ENCODE assay signal across 13 mouse cellular contexts in genomic region chr1:90962994-90963393, GRCm38 (mm10). TPM values are rescaled to one million over a fixed set of nuclear protein-coding genes. Genes with fewer than 3 reads are reported as not detected.
DNase-seq lines count a peak whose midpoint lies in the region; ATAC-seq and TF ChIP-seq lines count a peak whose summit lies in the region.
"Had no signal": no experiment of that assay in that cellular context is flagged by ENCODE, and none has a peak within 500 bp of the region (broad histone marks: within the 10 kb centered on the region; RNA-seq: fewer than 3 reads in every experiment).

No protein-coding gene starts in this region.

- H3K27me3 ChIP-seq in limb, embryonic 14.5 days (ENCODE audit: control insufficient read depth, insufficient read depth, low read length) = no peaks in the 10 kb centered on the region
- H3K27me3 ChIP-seq in limb, embryonic 10.5 days (ENCODE audit: low read depth, poor library complexity, severe bottlenecking) = peaks cover 29% of the 10 kb centered on the region; the same call in 1 of the 2 replicates
- H3K27me3 ChIP-seq in embryonic facial prominence, embryonic 10.5 days (replicated peaks; ENCODE audit: low read depth, poor library complexity, severe bottlenecking) = peaks cover 26% of the 10 kb centered on the region
- H3K27me3 ChIP-seq in hindbrain, postnatal 0 days (ENCODE audit: insufficient read depth, low read length) = no peaks in the 10 kb centered on the region; the same call in 1 of the 2 replicates
- H3K27me3 ChIP-seq in lung, postnatal 0 days (replicated peaks; ENCODE audit: insufficient read depth, low read length) = no peaks in the 10 kb centered on the region
- H3K27me3 ChIP-seq: liver, embryonic 13.5 days; neural tube, embryonic 12.5 days had no signal

- H3K4me1 ChIP-seq in limb, embryonic 14.5 days (ENCODE audit: control insufficient read depth, insufficient read depth, low read length) = no peaks in the 10 kb centered on the region; the same call in 1 of the 2 replicates
- H3K4me1 ChIP-seq in limb, embryonic 10.5 days = 0 out of 2 replicates have a peak, but pooled peaks cover 4% of the 10 kb centered on the region
- peaks cover 20% of the 10 kb centered on the region for H3K4me1 ChIP-seq in embryonic facial prominence, embryonic 10.5 days
- peaks cover 3% of the 10 kb centered on the region for H3K4me1 ChIP-seq in hindbrain, postnatal 0 days (ENCODE audit: insufficient read depth, low read length)
- H3K4me1 ChIP-seq in lung, postnatal 0 days (ENCODE audit: insufficient read depth, low read depth, low read length) = peaks cover 5% of the 10 kb centered on the region; the same call in 1 of the 2 replicates

- 12% methylated on average over 3 of the region's 3 CpGs for WGBS in limb, embryonic 14.5 days
- 41% methylated on average over 3 of the region's 3 CpGs for WGBS in limb, embryonic 10.5 days
- WGBS in embryonic facial prominence, embryonic 10.5 days = 31% methylated on average over 3 of the region's 3 CpGs
- WGBS in hindbrain, postnatal 0 days = 15% methylated on average over 3 of the region's 3 CpGs
- WGBS in lung, postnatal 0 days = 4% methylated on average over 3 of the region's 3 CpGs

- no peaks in the 10 kb centered on the region for H3K36me3 ChIP-seq in limb, embryonic 14.5 days (ENCODE audit: control insufficient read depth, insufficient read depth, low read length)
- no peaks in the 10 kb centered on the region for H3K36me3 ChIP-seq in limb, embryonic 10.5 days
- no peaks in the 10 kb centered on the region for H3K36me3 ChIP-seq in embryonic facial prominence, embryonic 10.5 days (replicated peaks)
- no peaks in the 10 kb centered on the region for H3K36me3 ChIP-seq in hindbrain, postnatal 0 days (ENCODE audit: insufficient read depth, low read length)
- no peaks in the 10 kb centered on the region for H3K36me3 ChIP-seq in lung, postnatal 0 days (ENCODE audit: insufficient read depth, low read length)
- H3K36me3 ChIP-seq: liver, embryonic 13.5 days; neural tube, embryonic 12.5 days had no signal

- no peak overlapping the region for H3K27ac ChIP-seq in limb, embryonic 14.5 days (replicated peaks; ENCODE audit: low read depth, low read length)
- no peak overlapping the region for H3K27ac ChIP-seq in limb, embryonic 10.5 days
- no peak overlapping the region for H3K27ac ChIP-seq in embryonic facial prominence, embryonic 10.5 days (replicated peaks)
- H3K27ac ChIP-seq in hindbrain, postnatal 0 days = no peak overlapping the region
- H3K27ac ChIP-seq in lung, postnatal 0 days (ENCODE audit: low read length) = no peak overlapping the region
- H3K27ac ChIP-seq: liver, embryonic 13.5 days; neural tube, embryonic 12.5 days had no signal

- TF ChIP-seq EP300 in lung, postnatal 0 days (IDR thresholded peaks at IDR 0.05) = no peak

- no peak for ATAC-seq in limb, embryonic 14.5 days (ENCODE audit: low FRiP score, low read depth)
- peak; percentile 60; the same call in 1 of the 2 replicates for ATAC-seq in hindbrain, postnatal 0 days
- ATAC-seq in lung, postnatal 0 days = peak; percentile 80

- no peak overlapping the region for H3K4me3 ChIP-seq in limb, embryonic 14.5 days (replicated peaks; ENCODE audit: low read length)
- no peak overlapping the region for H3K4me3 ChIP-seq in limb, embryonic 10.5 days
- no peak overlapping the region for H3K4me3 ChIP-seq in embryonic facial prominence, embryonic 10.5 days
- H3K4me3 ChIP-seq in hindbrain, postnatal 0 days (ENCODE audit: low read length) = no peak overlapping the region
- no peak overlapping the region for H3K4me3 ChIP-seq in lung, postnatal 0 days (ENCODE audit: low read depth, low read length)
- H3K4me3 ChIP-seq: layer of hippocampus, adult 2 months; liver, embryonic 13.5 days; neural tube, embryonic 12.5 days had no signal

- DNase-seq in limb, embryonic 14.5 days (ENCODE audit: low spot score) = peak; percentile 47
- no peak for DNase-seq in limb, embryonic 10.5 days (ENCODE audit: low spot score)
- DNase-seq in embryonic facial prominence, embryonic 10.5 days (ENCODE audit: low spot score) = peak; percentile 35
- DNase-seq in hindbrain, postnatal 0 days (ENCODE audit: low spot score) = no peak
- DNase-seq in lung, postnatal 0 days (ENCODE audit: low spot score) = peak; percentile 76
- DNase-seq in B cell, adult 2 months = no peak
- no peak for DNase-seq in spleen, adult 18-20 months
- DNase-seq: gastrocnemius, postnatal 25 days; liver, embryonic 13.5 days had no signal

- no peak overlapping the region for H3K4me2 ChIP-seq in limb, embryonic 14.5 days (replicated peaks; ENCODE audit: low read depth, low read length, severe bottlenecking)
- no peak overlapping the region for H3K4me2 ChIP-seq in hindbrain, postnatal 0 days (ENCODE audit: low read depth, low read length)
- no peak overlapping the region for H3K4me2 ChIP-seq in lung, postnatal 0 days (replicated peaks; ENCODE audit: low read depth, low read length)
- H3K4me2 ChIP-seq: liver, embryonic 13.5 days; neural tube, embryonic 12.5 days had no signal

- H3K9me3 ChIP-seq in limb, embryonic 14.5 days (ENCODE audit: control insufficient read depth, low read length) = no peaks in the 10 kb centered on the region
- H3K9me3 ChIP-seq in limb, embryonic 10.5 days (replicated peaks) = no peaks in the 10 kb centered on the region
- no peaks in the 10 kb centered on the region for H3K9me3 ChIP-seq in embryonic facial prominence, embryonic 10.5 days
- no peaks in the 10 kb centered on the region for H3K9me3 ChIP-seq in hindbrain, postnatal 0 days (ENCODE audit: low read length)
- no peaks in the 10 kb centered on the region for H3K9me3 ChIP-seq in lung, postnatal 0 days (ENCODE audit: low read length)
- H3K9me3 ChIP-seq: liver, embryonic 13.5 days; neural tube, embryonic 12.5 days had no signal

- TF ChIP-seq POLR2A in limb, embryonic 14.5 days (IDR thresholded peaks at IDR 0.05; ENCODE audit: borderline replicate concordance, extremely low read depth, insufficient read depth, insufficient read length) = no peak

- no peak for TF ChIP-seq CTCF in hindbrain, postnatal 0 days (IDR thresholded peaks at IDR 0.05; ENCODE audit: low read depth)
- TF ChIP-seq CTCF in lung, postnatal 0 days (IDR thresholded peaks at IDR 0.05) = no peak

- no peak overlapping the region for H3K9ac ChIP-seq in limb, embryonic 14.5 days (ENCODE audit: low read depth, low read length, severe bottlenecking)
- no peak overlapping the region for H3K9ac ChIP-seq in hindbrain, postnatal 0 days (replicated peaks; ENCODE audit: low read length)
- no peak overlapping the region for H3K9ac ChIP-seq in lung, postnatal 0 days (replicated peaks; ENCODE audit: low read depth)
- H3K9ac ChIP-seq: liver, embryonic 13.5 days; neural tube, embryonic 12.5 days had no signal

RNA-seq across cellular contexts. Expression of gene Rab17, which starts 6.5 kb away (rescaled TPM):
- 0.76 and 0.78 TPM in 2 replicates for polyA plus RNA-seq in limb, embryonic 14.5 days (2012; rRNA removed)
- 1.0 and 1.6 TPM in 2 replicates for polyA plus RNA-seq in limb, embryonic 14.5 days (2014; fragmentation: Nextera tagmentation; extraction: Ambion mirVana)
- 0.34 and 0.69 TPM in 2 replicates for polyA plus RNA-seq in limb, embryonic 10.5 days (2016; fragmentation: Nextera tagmentation; extraction: Ambion mirVana)
- 0.39 and 0.44 TPM in 2 replicates for polyA plus RNA-seq in embryonic facial prominence, embryonic 10.5 days (2016; fragmentation: Nextera tagmentation; extraction: Ambion mirVana)
- not detected in 2 replicates for total RNA-seq in hindbrain, postnatal 0 days (2014; rRNA removed)
- polyA plus RNA-seq in hindbrain, postnatal 0 days (2015; fragmentation: Nextera tagmentation; extraction: Ambion mirVana) = 0.19 TPM in 1 of 2 replicates, not detected in the other
- polyA plus RNA-seq in lung, postnatal 0 days (2015; fragmentation: Nextera tagmentation; extraction: Ambion mirVana) = 1.6 and 2.0 TPM in 2 replicates
- total RNA-seq: gastrocnemius, postnatal 25 days; layer of hippocampus, adult 2 months had no signal
- polyA plus RNA-seq: neural tube, embryonic 12.5 days had no signal

RNA-seq across cellular contexts. Expression of gene Prlh, which starts 10.1 kb away (rescaled TPM):
- polyA plus RNA-seq in limb, embryonic 14.5 days (2012; rRNA removed) = not detected in 2 replicates
- not detected in 2 replicates for polyA plus RNA-seq in limb, embryonic 14.5 days (2014; fragmentation: Nextera tagmentation; extraction: Ambion mirVana)
- not detected in 2 replicates for polyA plus RNA-seq in limb, embryonic 10.5 days (2016; fragmentation: Nextera tagmentation; extraction: Ambion mirVana)
- not detected in 2 replicates for polyA plus RNA-seq in embryonic facial prominence, embryonic 10.5 days (2016; fragmentation: Nextera tagmentation; extraction: Ambion mirVana)
- not detected in 2 replicates for total RNA-seq in hindbrain, postnatal 0 days (2014; rRNA removed)
- 1.5 and 1.8 TPM in 2 replicates for polyA plus RNA-seq in hindbrain, postnatal 0 days (2015; fragmentation: Nextera tagmentation; extraction: Ambion mirVana)
- polyA plus RNA-seq in lung, postnatal 0 days (2015; fragmentation: Nextera tagmentation; extraction: Ambion mirVana) = not detected in 2 replicates
- total RNA-seq: adrenal gland, postnatal 4 days; ES-E14; gastrocnemius, postnatal 25 days; layer of hippocampus, adult 2 months had no signal
- polyA plus RNA-seq: neural tube, embryonic 12.5 days had no signal

RNA-seq across cellular contexts. Expression of gene Lrrfip1, which starts 35.5 kb away (rescaled TPM):
- 27.6 and 41.6 TPM in 2 replicates for polyA plus RNA-seq in limb, embryonic 14.5 days (2012; rRNA removed)
- polyA plus RNA-seq in limb, embryonic 14.5 days (2014; fragmentation: Nextera tagmentation; extraction: Ambion mirVana) = 41.6 and 44.3 TPM in 2 replicates
- 21.2 and 21.7 TPM in 2 replicates for polyA plus RNA-seq in limb, embryonic 10.5 days (2016; fragmentation: Nextera tagmentation; extraction: Ambion mirVana)
- polyA plus RNA-seq in embryonic facial prominence, embryonic 10.5 days (2016; fragmentation: Nextera tagmentation; extraction: Ambion mirVana) = 22.5 and 25.7 TPM in 2 replicates
- 20.5 and 26.9 TPM in 2 replicates for total RNA-seq in hindbrain, postnatal 0 days (2014; rRNA removed)
- 37.5 and 37.8 TPM in 2 replicates for polyA plus RNA-seq in hindbrain, postnatal 0 days (2015; fragmentation: Nextera tagmentation; extraction: Ambion mirVana)
- 83.1 and 101 TPM in 2 replicates for polyA plus RNA-seq in lung, postnatal 0 days (2015; fragmentation: Nextera tagmentation; extraction: Ambion mirVana)

RNA-seq across cellular contexts. Expression of gene Mlph, which starts 48.1 kb away (rescaled TPM):
- polyA plus RNA-seq in limb, embryonic 14.5 days (2012; rRNA removed) = 1.2 and 1.3 TPM in 2 replicates
- polyA plus RNA-seq in limb, embryonic 14.5 days (2014; fragmentation: Nextera tagmentation; extraction: Ambion mirVana) = 0.32 and 1.5 TPM in 2 replicates
- 0.06 and 0.51 TPM in 2 replicates for polyA plus RNA-seq in limb, embryonic 10.5 days (2016; fragmentation: Nextera tagmentation; extraction: Ambion mirVana)
- 0.06 and 0.14 TPM in 2 replicates for polyA plus RNA-seq in embryonic facial prominence, embryonic 10.5 days (2016; fragmentation: Nextera tagmentation; extraction: Ambion mirVana)
- total RNA-seq in hindbrain, postnatal 0 days (2014; rRNA removed) = 0.63 and 0.72 TPM in 2 replicates
- 0.19 and 0.51 TPM in 2 replicates for polyA plus RNA-seq in hindbrain, postnatal 0 days (2015; fragmentation: Nextera tagmentation; extraction: Ambion mirVana)
- 2.4 and 2.7 TPM in 2 replicates for polyA plus RNA-seq in lung, postnatal 0 days (2015; fragmentation: Nextera tagmentation; extraction: Ambion mirVana)

Comparison
In these comparisons a context has a peak if more than half of its experiments do, and no peak if none do; other contexts are left out.
1. DNase-seq: peak in limb, embryonic 14.5 days (single experiment), embryonic facial prominence, embryonic 10.5 days (single experiment) and lung, postnatal 0 days (single experiment); none in limb, embryonic 10.5 days (single experiment), hindbrain, postnatal 0 days (single experiment), B cell, adult 2 months (0 of 2) and spleen, adult 18-20 months (0 of 2).